Mouse (Mus musculus) lung, postnatal 10 days (tissue): ENCODE measurements around the gene C330007P06Rik.
"Not testable (repeated sequence)": the region's sequence is repeated elsewhere in the genome, so short reads cannot be mapped to it uniquely, and the experiment has no call there.

Source experiments
- DNase-seq: peaks from one replicate; pipeline ENCODE4 v3.0.0; 2021

The C330007P06Rik gene

GRCm38 (mm10) chrX:36873765-36874164 lies at the start of gene C330007P06Rik, which contains the start of gene Ube2a:
Gene C330007P06Rik, minus strand, starts transcription at chrX:36874111.
Gene Ube2a, plus strand, starts transcription at chrX:36873900.
- DNase-seq, result no peak

- no peak for DNase-seq
These were observed 47.4 kb upstream of the C330007P06Rik start for GRCm38 (mm10) chrX:36921346-36921745.

GRCm38 (mm10) chrX:36917749-36918148 lies 43.8 kb upstream of the C330007P06Rik start:
- DNase-seq, result no peak

- DNase-seq, result peak; percentile 55
These were observed 37.4 kb upstream of the C330007P06Rik start for GRCm38 (mm10) chrX:36911343-36911742.

GRCm38 (mm10) chrX:36906539-36906938 lies 32.6 kb upstream of the C330007P06Rik start:
- peak; percentile 28 for DNase-seq

- DNase-seq, result peak; percentile 95
These were observed 29.3 kb upstream of the C330007P06Rik start for GRCm38 (mm10) chrX:36903115-36903768.

GRCm38 (mm10) chrX:36902321-36903114 lies 28.6 kb upstream of the C330007P06Rik start, which contains the start of gene Nkrf:
Gene Nkrf, minus strand, starts transcription at chrX:36902899.
- DNase-seq, result peak; percentile 14

- DNase-seq, result no peak
These were observed 27.7 kb upstream of the C330007P06Rik start for GRCm38 (mm10) chrX:36901655-36902054.

- not testable (repeated sequence) for DNase-seq
These were observed 25.0 kb upstream of the C330007P06Rik start for GRCm38 (mm10) chrX:36898931-36899330.

- DNase-seq, result peak; percentile 20
These were observed 10.8 kb upstream of the C330007P06Rik start for GRCm38 (mm10) chrX:36884719-36885118.

- no peak for DNase-seq
These were observed 805 bp upstream of the C330007P06Rik start for GRCm38 (mm10) chrX:36874704-36875128.

- DNase-seq, result peak; percentile 92
These were observed 326 bp upstream of the C330007P06Rik start for GRCm38 (mm10) chrX:36874178-36874696.

GRCm38 (mm10) chrX:36870372-36870771 lies 3.5 kb downstream of the C330007P06Rik start:
- DNase-seq, result no peak

- no peak for DNase-seq
These were observed 9.1 kb downstream of the C330007P06Rik start for GRCm38 (mm10) chrX:36864609-36865328.

- DNase-seq, result peak; percentile 90
These were observed 9.9 kb downstream of the C330007P06Rik start for GRCm38 (mm10) chrX:36863766-36864608.

- no peak for DNase-seq
These were observed 21.3 kb downstream of the C330007P06Rik start for GRCm38 (mm10) chrX:36852631-36853030.

GRCm38 (mm10) chrX:36847152-36847551 lies 26.8 kb downstream of the C330007P06Rik start:
- no peak for DNase-seq

- no peak for DNase-seq
These were observed 30.4 kb downstream of the C330007P06Rik start for GRCm38 (mm10) chrX:36843346-36843990.

GRCm38 (mm10) chrX:36841698-36842097 lies 32.2 kb downstream of the C330007P06Rik start:
- DNase-seq, result no peak

- peak; percentile 85 for DNase-seq
These were observed 34.5 kb downstream of the C330007P06Rik start for GRCm38 (mm10) chrX:36839391-36839790.

- DNase-seq, result no peak
These were observed 36.7 kb downstream of the C330007P06Rik start for GRCm38 (mm10) chrX:36837069-36837676.
